Mouse (Mus musculus): ENCODE results near the gene Kdelr2. TPM values are rescaled to one million over a fixed set of nuclear protein-coding genes. Genes with fewer than 3 reads are reported as not detected.

The Kdelr2 gene
- total RNA-seq, 2 experiments from 2014 or later: 48.7 to 49.0 TPM

DNA sequence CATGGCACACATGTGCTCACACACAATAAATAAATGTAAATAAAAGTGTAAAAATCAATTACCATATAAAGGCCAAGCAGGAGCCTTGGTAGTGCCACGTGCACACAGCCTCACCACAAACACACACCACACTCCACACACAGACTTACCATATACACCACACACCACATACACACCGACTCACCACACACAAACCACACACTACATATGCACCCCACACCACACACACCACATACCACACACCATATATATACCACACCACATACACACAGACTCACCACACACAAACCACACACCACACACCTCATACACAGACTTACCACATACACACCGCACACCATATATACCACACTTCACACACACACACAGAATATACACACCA is 67.5 kb downstream of the Kdelr2 start:
- DNase-seq: no peak

Other genes starting within 250 kb of the Kdelr2 start
- gene Rbak, start 223.1 kb upstream of the Kdelr2 start, total RNA-seq (2021): 1 to 10 TPM; 3.5 to 4.6 TPM
- not detected for gene Spdye4b, start 222.8 kb upstream of the Kdelr2 start, total RNA-seq (2021)
- gene Spdye4a, start 176.9 kb upstream of the Kdelr2 start, total RNA-seq (2021): not detected
- gene Zfp12, start 168.7 kb upstream of the Kdelr2 start, total RNA-seq (2021): 1 to 10 TPM; 8.3 to 9.6 TPM
- 1 to 10 TPM; 5.5 to 5.7 TPM for gene Zfp316, start 133.8 kb upstream of the Kdelr2 start, total RNA-seq (2021)
- gene Zfp853, start 110.2 kb upstream of the Kdelr2 start, total RNA-seq (2021): under 1 TPM in 1 of 2 experiments, not detected in 1; 0.13 TPM
- gene E130309D02Rik, start 88.5 kb upstream of the Kdelr2 start, total RNA-seq (2021): 10 to 100 TPM; 15.1 to 18.2 TPM
- gene Zdhhc4, start 74.6 kb upstream of the Kdelr2 start, total RNA-seq (2021): 10 to 100 TPM; 25.1 to 26.3 TPM
- gene Grid2ip, start 46.5 kb upstream of the Kdelr2 start, total RNA-seq (2021): not detected
- gene Daglb, start 60.7 kb downstream of the Kdelr2 start, total RNA-seq (2021): 1 to 10 TPM; 8.1 to 9.6 TPM
- 100 to 1,000 TPM; 228 to 240 TPM for gene Rac1, start 124.2 kb downstream of the Kdelr2 start, total RNA-seq (2021)
- gene Cyth3, start 218.6 kb downstream of the Kdelr2 start, total RNA-seq (2021): 10 to 100 TPM; 33.5 to 39.6 TPM

Measured in heart, adult 18-20 months (tissue).